Mouse (Mus musculus): ENCODE measurements at regions not wholly inside any gene's neighbourhood (a gene's known extent, or its start where the extent isn't known, plus 50 kb on each side); places are given as distances from the start of the nearest gene placed in this dataset.
A peak's percentile ranks its signal among the peaks of the same experiment; 100 is the strongest.

GRCm38 (mm10) chr13:51313129-51313850 lies 95.1 kb upstream of the S1pr3 start:
- TF ChIP-seq GATA1 (IDR thresholded peaks at IDR 0.05; ENCODE audit: borderline replicate concordance, low read length) (no peak), FLI1 (IDR thresholded peaks at IDR 0.05; ENCODE audit: low read length) (no peak)
- Histone ChIP-seq H3K9me3 (peaks cover 12% of the 10 kb centered on the region), H3K4me1 (peaks cover 6% of the 10 kb centered on the region), H3K27me3 (replicated peaks) (no peaks in the 10 kb centered on the region), H3K4me3 (replicated peaks) (no peak overlapping the region), H3K36me3 (replicated peaks; ENCODE audit: low read length) (no peaks in the 10 kb centered on the region)

- Histone ChIP-seq H3K4me1 (peaks cover 6% of the 10 kb centered on the region), H3K36me3 (replicated peaks; ENCODE audit: low read length) (no peaks in the 10 kb centered on the region), H3K4me3 (replicated peaks) (no peak overlapping the region), H3K27me3 (replicated peaks) (no peaks in the 10 kb centered on the region), H3K9me3 (peaks cover 12% of the 10 kb centered on the region)
- TF ChIP-seq FLI1 (IDR thresholded peaks at IDR 0.05; ENCODE audit: low read length) (no peak), GATA1 (IDR thresholded peaks at IDR 0.05; ENCODE audit: borderline replicate concordance, low read length) (no peak)
These were observed 93.9 kb upstream of the S1pr3 start for GRCm38 (mm10) chr13:51314541-51314977.

GRCm38 (mm10) chr13:51315008-51315778 lies 93.2 kb upstream of the S1pr3 start:
- peaks cover 12% of the 10 kb centered on the region for H3K9me3 ChIP-seq
- H3K4me3 ChIP-seq (replicated peaks): no peak overlapping the region
- H3K36me3 ChIP-seq (replicated peaks; ENCODE audit: low read length): no peaks in the 10 kb centered on the region
- peaks cover 6% of the 10 kb centered on the region for H3K4me1 ChIP-seq
- TF ChIP-seq FLI1 (IDR thresholded peaks at IDR 0.05; ENCODE audit: low read length) (no peak), GATA1 (IDR thresholded peaks at IDR 0.05; ENCODE audit: borderline replicate concordance, low read length) (no peak)
- no peaks in the 10 kb centered on the region for H3K27me3 ChIP-seq (replicated peaks)

DNA sequence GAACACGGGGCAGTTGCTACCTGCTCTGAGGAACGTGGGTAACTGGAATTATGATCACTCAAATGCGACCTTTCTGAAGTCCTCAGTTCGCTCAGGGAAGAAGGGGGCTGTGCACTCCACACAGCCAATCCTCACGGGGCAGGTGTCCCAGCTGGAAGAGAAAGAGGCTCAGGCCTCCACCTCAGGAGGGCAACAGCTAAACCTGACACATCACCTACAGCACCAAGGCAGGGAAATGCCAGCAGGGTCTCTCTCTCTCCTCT lies 92.7 kb upstream of the S1pr3 start:
- peaks cover 6% of the 10 kb centered on the region for H3K4me1 ChIP-seq
- no peaks in the 10 kb centered on the region for H3K36me3 ChIP-seq (replicated peaks; ENCODE audit: low read length)
- no peaks in the 10 kb centered on the region for H3K27me3 ChIP-seq (replicated peaks)
- H3K4me3 ChIP-seq (replicated peaks): no peak overlapping the region
- peaks cover 12% of the 10 kb centered on the region for H3K9me3 ChIP-seq
- TF ChIP-seq GATA1 (IDR thresholded peaks at IDR 0.05; ENCODE audit: borderline replicate concordance, low read length) (no peak), FLI1 (IDR thresholded peaks at IDR 0.05; ENCODE audit: low read length) (no peak)

DNA sequence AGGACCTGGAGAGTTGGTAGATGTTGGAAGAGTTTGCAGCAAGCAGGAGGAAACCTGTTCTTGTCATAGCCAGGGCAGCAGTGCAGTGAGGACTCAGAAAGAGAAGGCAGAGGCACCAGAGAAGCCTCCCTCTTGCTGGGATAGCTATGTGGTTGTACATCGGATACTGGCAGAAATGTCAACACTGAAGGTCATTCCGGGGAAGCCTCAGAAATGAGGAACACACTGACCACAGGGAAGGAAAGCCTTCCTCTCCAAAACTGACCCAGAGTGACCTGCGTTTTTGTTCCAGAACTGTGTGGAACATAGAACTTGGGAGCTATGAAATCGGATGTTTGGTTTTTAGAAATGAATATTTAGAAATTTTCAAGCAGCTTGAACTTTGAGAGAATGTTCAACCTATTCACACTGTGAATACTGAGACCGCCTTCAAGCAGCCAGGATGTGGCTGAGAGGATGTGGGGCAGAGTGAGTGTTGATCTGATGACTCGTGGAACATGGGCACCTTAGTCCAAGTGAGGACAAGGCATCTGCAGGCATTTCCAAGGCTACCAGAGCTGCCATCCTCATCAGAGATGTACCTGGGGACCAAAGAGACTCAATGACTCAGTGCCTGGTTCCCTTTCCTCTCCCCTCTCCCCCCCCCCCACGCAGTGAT lies 85.3 kb upstream of the S1pr3 start:
- H3K4me3 ChIP-seq (replicated peaks): peak overlapping the region; percentile 9
- H3K4me1 ChIP-seq: no peaks in the 10 kb centered on the region; the same call in 1 of the 2 replicates
- no peaks in the 10 kb centered on the region for H3K36me3 ChIP-seq (replicated peaks; ENCODE audit: low read length)
- no peaks in the 10 kb centered on the region for H3K27me3 ChIP-seq (replicated peaks)
- TF ChIP-seq GATA1 (IDR thresholded peaks at IDR 0.05; ENCODE audit: borderline replicate concordance, low read length): no peak
- TF ChIP-seq FLI1 (IDR thresholded peaks at IDR 0.05; ENCODE audit: low read length): no peak
- H3K9me3 ChIP-seq: no peaks in the 10 kb centered on the region

DNA sequence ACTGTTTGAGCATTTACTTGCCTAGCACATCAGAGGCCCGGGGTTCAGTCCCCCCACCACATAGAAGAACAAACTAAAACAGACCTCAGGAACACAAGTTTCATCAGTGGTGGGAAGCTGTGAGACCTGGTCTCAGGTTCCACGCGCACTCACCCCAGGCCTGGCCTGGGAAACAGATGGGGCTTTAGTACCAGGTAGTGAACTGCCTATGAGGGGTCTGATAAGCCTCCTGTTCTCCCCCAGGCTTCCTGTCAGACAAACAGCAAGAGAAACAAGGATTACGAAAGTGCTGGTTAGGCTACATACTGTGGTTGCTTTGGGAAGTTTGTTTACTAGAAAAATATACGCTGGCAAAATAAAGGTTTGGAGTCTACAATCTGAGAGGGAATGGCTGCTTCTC lies 83.7 kb upstream of the S1pr3 start:
- no peaks in the 10 kb centered on the region for H3K36me3 ChIP-seq (replicated peaks; ENCODE audit: low read length)
- no peak overlapping the region for H3K4me3 ChIP-seq (replicated peaks)
- H3K4me1 ChIP-seq: no peaks in the 10 kb centered on the region; the same call in 1 of the 2 replicates
- H3K9me3 ChIP-seq: no peaks in the 10 kb centered on the region
- no peaks in the 10 kb centered on the region for H3K27me3 ChIP-seq (replicated peaks)
- no peak for TF ChIP-seq GATA1 (IDR thresholded peaks at IDR 0.05; ENCODE audit: borderline replicate concordance, low read length)
- TF ChIP-seq FLI1 (IDR thresholded peaks at IDR 0.05; ENCODE audit: low read length): no peak

DNA sequence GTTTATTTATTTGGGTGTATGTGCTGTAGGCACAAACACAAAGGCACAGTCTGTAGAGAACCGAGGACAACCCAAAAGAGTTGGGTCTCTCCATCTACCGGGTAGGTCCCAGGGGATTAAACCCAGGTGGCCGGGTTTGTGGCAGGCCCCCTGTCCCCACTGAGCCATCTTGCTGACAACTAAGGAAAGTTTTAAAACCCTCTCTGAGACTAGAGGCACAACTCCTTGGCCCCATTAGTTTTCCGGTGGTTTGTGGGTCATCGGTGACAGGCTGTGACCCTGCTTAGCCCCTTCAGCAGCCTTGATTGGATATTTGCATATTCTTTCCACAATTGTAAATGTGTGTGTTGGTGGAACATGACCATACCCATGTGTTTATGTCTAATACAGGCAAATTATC lies 83.1 kb upstream of the S1pr3 start:
- TF ChIP-seq GATA1 (IDR thresholded peaks at IDR 0.05; ENCODE audit: borderline replicate concordance, low read length): no peak
- TF ChIP-seq FLI1 (IDR thresholded peaks at IDR 0.05; ENCODE audit: low read length): no peak
- H3K36me3 ChIP-seq (replicated peaks; ENCODE audit: low read length): no peaks in the 10 kb centered on the region
- no peaks in the 10 kb centered on the region for H3K9me3 ChIP-seq

DNA sequence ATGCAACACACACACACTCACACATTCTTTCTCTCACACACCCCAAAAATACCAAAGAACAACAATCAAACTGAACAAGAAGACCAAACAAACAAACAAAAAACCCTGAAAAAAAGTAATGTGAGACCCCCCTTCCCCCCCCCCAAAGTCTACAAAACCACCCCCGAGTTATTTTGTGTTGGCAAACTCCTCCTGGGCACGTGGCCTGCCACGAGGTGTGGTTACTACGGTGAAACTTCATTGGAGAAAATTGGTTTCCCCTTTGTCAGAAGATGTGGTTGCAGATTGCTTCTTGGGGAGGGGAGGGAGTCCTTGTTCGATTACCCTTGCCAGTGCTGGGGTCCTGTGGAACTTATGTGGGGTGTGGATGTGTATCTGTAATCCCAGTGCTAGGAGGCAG lies 82.3 kb upstream of the S1pr3 start:
- no peak for TF ChIP-seq GATA1 (IDR thresholded peaks at IDR 0.05; ENCODE audit: borderline replicate concordance, low read length)
- no peak for TF ChIP-seq FLI1 (IDR thresholded peaks at IDR 0.05; ENCODE audit: low read length)
- Histone ChIP-seq H3K9me3 (0 out of 2 replicates have a peak, but pooled peaks cover 2% of the 10 kb centered on the region), H3K36me3 (replicated peaks; ENCODE audit: low read length) (no peaks in the 10 kb centered on the region), H3K27me3 (replicated peaks) (no peaks in the 10 kb centered on the region), H3K4me1 (no peaks in the 10 kb centered on the region; the same call in 1 of the 2 replicates), H3K4me3 (replicated peaks) (no peak overlapping the region)

More for the DNA sequence above, 83.1 kb upstream of the S1pr3 start:
- H3K4me3 ChIP-seq (replicated peaks): no peak overlapping the region
- H3K27me3 ChIP-seq (replicated peaks): no peaks in the 10 kb centered on the region
- H3K4me1 ChIP-seq: no peaks in the 10 kb centered on the region; the same call in 1 of the 2 replicates

- Histone ChIP-seq H3K4me3 (replicated peaks) (no peak overlapping the region), H3K4me1 (no peaks in the 10 kb centered on the region; the same call in 1 of the 2 replicates)
- TF ChIP-seq GATA1 (IDR thresholded peaks at IDR 0.05; ENCODE audit: borderline replicate concordance, low read length) (no peak), FLI1 (IDR thresholded peaks at IDR 0.05; ENCODE audit: low read length) (no peak)
These were observed 80.1 kb upstream of the S1pr3 start for GRCm38 (mm10) chr13:51328131-51328970.

More at GRCm38 (mm10) chr13:51328131-51328970, 80.1 kb upstream of the S1pr3 start:
- no peaks in the 10 kb centered on the region for H3K27me3 ChIP-seq (replicated peaks)
- no peaks in the 10 kb centered on the region for H3K36me3 ChIP-seq (replicated peaks; ENCODE audit: low read length)
- peaks cover 9% of the 10 kb centered on the region; the same call in 1 of the 2 replicates for H3K9me3 ChIP-seq

Measured in megakaryocyte, embryonic 14.5 days (primary cell).